Mouse (Mus musculus): Measurements from ENCODE around the gene Padi3.

- no peak for TF ChIP-seq CTCF (IDR thresholded peaks at IDR 0.05; ENCODE audit: low read depth, low read length)
- TF ChIP-seq POLR2A (IDR thresholded peaks at IDR 0.05; ENCODE audit: extremely low read depth, insufficient read depth, low read length), result no peak
These were observed at the start of gene Padi3 for GRCm38 (mm10) chr4:140810458-140811260.
